Mouse (Mus musculus) kidney, postnatal 4 days (tissue): Measurements from ENCODE around the gene Tnk2.

Experiments
- DNase-seq, 2 experiments: peaks; one replicate each; pipeline ENCODE4 v3.0.0; 2021; ENCODE audit warnings: mixed read lengths in 2 of 2

Tnk2 gene

DNA sequence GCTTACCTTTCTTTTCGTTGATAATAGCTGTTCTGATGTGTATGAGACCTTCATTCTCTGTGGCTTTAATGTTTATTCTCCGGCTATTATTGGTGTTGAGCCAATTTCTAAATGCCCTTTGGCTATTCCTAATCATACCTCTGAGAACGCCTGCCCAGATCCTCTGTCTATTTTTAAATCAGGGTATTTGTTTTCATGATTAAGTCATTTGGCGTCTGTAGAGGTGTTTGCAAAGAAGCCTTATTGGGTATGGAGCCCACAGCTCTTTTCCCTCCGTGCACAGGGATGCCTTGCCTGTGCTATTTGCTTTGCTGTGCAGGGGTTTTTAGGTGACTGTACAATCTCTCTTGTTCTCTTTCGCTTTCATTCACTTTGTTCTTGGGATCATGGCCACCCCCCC is 69.9 kb downstream of the Tnk2 start:
- no peak for DNase-seq

- DNase-seq: peak; percentile 47 to 60
Measured at GRCm38 (mm10) chr16:32715364-32715763, 71.7 kb downstream of the Tnk2 start.

DNA sequence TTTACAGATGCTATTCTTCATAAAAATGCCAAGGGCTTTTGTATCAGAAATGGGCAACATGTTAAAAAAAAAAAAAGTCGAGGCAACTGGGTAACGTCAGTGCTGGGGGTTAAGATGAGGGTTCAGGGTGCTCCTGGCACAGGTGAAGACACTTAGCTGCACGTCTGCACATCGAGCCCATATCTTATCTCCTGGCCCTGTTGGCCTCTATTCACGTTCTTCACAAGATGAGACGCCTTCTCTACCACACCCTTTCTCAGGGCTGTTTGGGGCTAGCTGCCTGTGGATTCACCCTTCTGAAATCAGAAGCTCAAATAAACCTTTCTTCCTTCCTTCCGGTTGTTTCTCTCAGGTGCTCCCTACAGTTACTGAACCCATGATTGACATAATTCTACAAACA is 79.5 kb downstream of the Tnk2 start:
- DNase-seq: no peak

GRCm38 (mm10) chr16:32723767-32724166 is 80.1 kb downstream of the Tnk2 start:
- no peak for DNase-seq

DNA sequence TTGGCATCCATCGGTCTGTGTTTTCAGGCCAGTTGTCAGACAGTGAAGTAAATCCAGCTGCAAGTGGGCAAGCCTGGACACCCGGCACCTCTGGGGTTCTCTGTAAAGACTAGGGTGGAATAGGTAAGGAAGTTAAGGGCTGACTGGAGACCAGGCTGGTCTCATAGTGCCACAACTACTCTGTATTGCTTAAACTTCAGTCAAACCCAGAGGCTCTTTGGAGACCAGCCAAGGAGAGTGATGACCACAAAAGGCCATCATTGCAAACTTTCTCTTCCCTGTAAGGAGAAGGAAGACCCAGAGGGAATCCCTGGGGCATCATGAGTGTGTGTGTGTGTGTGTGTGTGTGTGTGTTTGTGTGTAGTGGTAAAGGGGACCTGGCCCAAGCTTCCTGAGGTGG is 80.6 kb downstream of the Tnk2 start:
- no peak for DNase-seq

GRCm38 (mm10) chr16:32726501-32726900 is 82.8 kb downstream of the Tnk2 start:
- DNase-seq: no peak

DNA sequence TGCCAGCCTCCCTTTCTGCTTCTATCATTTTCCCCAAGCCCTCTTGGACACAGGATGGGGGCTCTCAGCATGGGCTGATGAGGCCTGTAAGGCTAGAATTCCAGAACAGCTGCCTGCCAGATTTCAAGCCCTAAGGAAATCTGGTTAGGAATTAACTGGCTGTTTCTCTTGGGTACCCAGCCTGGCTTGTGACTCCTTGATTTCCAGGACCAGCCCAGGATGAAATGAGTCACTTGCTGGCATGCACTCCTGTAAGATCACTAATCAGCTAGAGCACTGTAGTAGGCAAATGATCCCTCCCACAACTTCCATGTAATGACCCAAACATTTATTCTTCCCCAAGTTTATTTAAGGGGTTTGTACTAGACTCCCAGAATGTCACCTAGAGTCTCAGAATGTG is 84.6 kb downstream of the Tnk2 start:
- DNase-seq: no peak

- DNase-seq: no peak
Measured at GRCm38 (mm10) chr16:32728730-32729129, 85.1 kb downstream of the Tnk2 start.
